Mouse (Mus musculus) heart, postnatal 36 days (tissue): ENCODE results near the gene Plekha6. TPM values are rescaled to one million over a fixed set of nuclear protein-coding genes. Genes with fewer than 3 reads are reported as not detected.

Experiments
- DNase-seq, 2 experiments: peaks; one replicate each; pipeline ENCODE4 v3.0.0; 2021 to 2022
- intact Hi-C: fragments of 180-260 bp; cut with DNase I; formaldehyde crosslinking; loops from one replicate; pipeline ENCODE4 v1.15.1; 2025
- total RNA-seq, 2 experiments: library from RNA; stranded (reverse); gene quantifications; 2 replicates each; pipeline ENCODE4 v1.2.3; 2021

Plekha6 gene
- total RNA-seq, 2 experiments from 2014 or later: 64.2 to 79.7 TPM

- intact Hi-C loops: no loop called here
- DNase-seq: no peak
Measured at GRCm38 (mm10) chr1:133344357-133344756, 180.3 kb downstream of the Plekha6 start.

GRCm38 (mm10) chr1:133346531-133346930 is 182.5 kb downstream of the Plekha6 start:
- DNase-seq: no peak
- intact Hi-C loops: no loop called here

DNA sequence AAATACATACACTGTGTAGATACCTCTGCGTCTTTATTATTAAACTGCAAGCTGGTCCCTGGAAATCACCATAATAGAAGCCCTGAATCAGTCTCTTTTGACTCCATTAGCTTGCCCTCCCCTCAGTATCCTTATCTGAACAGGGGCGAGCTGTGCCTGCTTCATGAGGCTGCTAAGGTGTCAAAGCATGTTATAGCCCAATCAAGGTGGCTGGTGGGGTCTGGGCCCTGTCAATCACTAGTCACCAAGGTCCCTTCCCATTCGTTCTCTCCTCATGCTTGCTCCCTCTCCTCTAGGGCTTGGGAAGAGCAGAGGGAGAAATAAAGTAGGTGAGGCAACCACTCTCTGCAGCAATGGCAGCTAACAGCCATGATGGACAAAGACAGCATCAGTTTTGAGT is 183.2 kb downstream of the Plekha6 start:
- DNase-seq: no peak
- intact Hi-C loops: no loop called here

DNA sequence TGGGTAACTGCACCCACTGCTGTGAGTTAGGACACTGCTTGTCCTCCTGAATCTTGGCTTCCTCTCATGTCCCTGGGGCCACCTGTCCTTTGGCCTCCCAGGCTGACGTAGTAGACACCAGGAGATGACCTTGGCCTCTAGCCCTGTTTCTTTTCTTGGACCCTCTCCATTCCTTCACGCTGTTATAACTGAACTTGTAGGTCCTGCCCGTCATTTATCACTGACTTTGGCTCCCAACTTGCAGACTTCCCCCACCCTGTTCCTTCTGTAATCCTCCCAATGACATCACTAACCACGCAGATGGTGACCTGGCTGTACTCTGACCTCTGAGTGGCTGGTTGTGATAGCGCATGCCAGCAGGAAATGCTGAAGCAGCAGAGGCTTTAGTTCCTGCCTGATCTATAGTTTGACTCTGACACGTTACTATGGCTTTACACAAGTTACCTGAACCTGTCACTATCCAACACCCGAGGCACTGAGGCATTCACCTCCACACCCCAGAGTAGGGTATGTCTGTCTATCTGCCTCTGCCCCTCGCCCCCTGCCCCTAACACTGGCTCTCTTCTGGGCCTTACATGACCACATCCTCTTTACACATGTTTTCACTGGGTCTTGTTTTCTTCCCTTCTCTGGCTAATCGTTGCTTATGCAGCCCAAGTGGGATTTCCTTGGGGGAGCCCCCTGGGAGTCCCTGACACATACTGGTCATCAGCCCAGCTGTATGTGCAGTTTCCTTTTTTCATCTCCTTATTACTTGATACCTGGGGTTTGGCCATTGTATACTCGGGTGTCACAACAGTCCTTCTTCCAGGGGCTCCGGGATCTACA is 183.9 kb downstream of the Plekha6 start:
- DNase-seq: no peak
- intact Hi-C loops: no loop called here

DNA sequence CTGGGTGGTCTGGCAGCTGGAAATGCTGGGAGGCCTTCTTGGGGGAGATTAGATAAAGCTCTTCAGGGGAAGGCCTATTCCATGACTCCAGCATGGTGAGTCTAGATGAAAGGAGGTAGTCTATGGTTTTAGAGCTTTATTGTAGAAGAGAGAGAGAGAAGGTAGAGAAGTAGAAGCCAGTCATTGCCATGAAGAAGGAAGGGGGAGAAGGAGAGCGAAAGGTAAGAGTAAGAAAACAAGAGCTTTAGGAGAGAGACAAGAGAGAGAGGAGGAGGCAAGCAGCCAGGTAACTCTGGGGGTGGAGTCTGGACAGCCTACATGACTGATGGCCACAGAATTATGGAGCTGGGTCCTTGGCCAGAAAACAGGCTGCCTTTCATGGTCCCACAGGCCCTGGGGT is 186.2 kb downstream of the Plekha6 start, which contains the start of gene Ren1:
TSS of gene Ren1 (plus strand) at position 301 of the 400 bp plus-strand sequence.
- DNase-seq: no peak
- intact Hi-C loops: no loop called here

- intact Hi-C loops: loop anchor here (2.0 kb wide), 3 partner anchors 37 to 205 kb away; no protein-coding TSS in a partner anchor
- no peak for DNase-seq
Measured at GRCm38 (mm10) chr1:133351762-133352161, 187.8 kb downstream of the Plekha6 start.

Other genes starting within 250 kb of the Plekha6 start
- 10 to 100 TPM; 25.3 to 29.9 TPM for gene Mdm4, start 133.6 kb upstream of the Plekha6 start, total RNA-seq
- 10 to 100 TPM; 17.9 to 20.4 TPM for gene Pik3c2b, start 118.5 kb upstream of the Plekha6 start, total RNA-seq
- 10 to 100 TPM; 24.1 to 26.0 TPM for gene Ppp1r15b, start 33.1 kb upstream of the Plekha6 start, total RNA-seq
- not detected for gene Golt1a, start 145.6 kb downstream of the Plekha6 start, total RNA-seq
- not detected for gene Kiss1, start 157.7 kb downstream of the Plekha6 start, total RNA-seq
- under 1 TPM in 1 of 2 experiments, not detected in 1; 0.22 TPM for gene Ren1, start 186.3 kb downstream of the Plekha6 start, total RNA-seq
- under 1 TPM; 0.38 to 0.50 TPM for gene Etnk2, start 199.4 kb downstream of the Plekha6 start, total RNA-seq